Mouse (Mus musculus) liver (tissue): Measurements from ENCODE around the gene Nr1d1.

ENCODE experiments used
- DNase-seq: peaks from one replicate; pipeline ENCODE4 v3.0.0-alpha.2; 2020; ENCODE audit warnings: mixed read lengths

Nr1d1 gene

GRCm38 (mm10) chr11:98735111-98735510 lies 40.0 kb downstream of the Nr1d1 start:
- DNase-seq = no peak

- DNase-seq = no peak
These were observed 41.1 kb downstream of the Nr1d1 start for GRCm38 (mm10) chr11:98734020-98734419.

GRCm38 (mm10) chr11:98731134-98731533 lies 44.0 kb downstream of the Nr1d1 start:
- DNase-seq = no peak

GRCm38 (mm10) chr11:98730727-98731126 lies 44.4 kb downstream of the Nr1d1 start:
- no peak for DNase-seq

GRCm38 (mm10) chr11:98729119-98729588 lies 46.0 kb downstream of the Nr1d1 start, which contains the start of gene Med24:
Gene Med24 (minus strand): TSS chr11:98729435.
- peak; percentile 83 for DNase-seq

GRCm38 (mm10) chr11:98725926-98726506 lies 49.1 kb downstream of the Nr1d1 start:
- DNase-seq = no peak

- no peak for DNase-seq
These were observed 52.0 kb downstream of the Nr1d1 start for GRCm38 (mm10) chr11:98723098-98723497.

GRCm38 (mm10) chr11:98721458-98722226 lies 53.5 kb downstream of the Nr1d1 start:
- no peak for DNase-seq

- DNase-seq = no peak
These were observed 54.4 kb downstream of the Nr1d1 start for GRCm38 (mm10) chr11:98720756-98721155.
